Mouse (Mus musculus) kidney, adult 10 weeks (tissue): Measurements from ENCODE around the gene Speer4f1. TPM values are rescaled to one million over a fixed set of nuclear protein-coding genes. Genes with fewer than 3 reads are reported as not detected.

Experiments
- polyA plus RNA-seq: library from polyadenylated mRNA; stranded (reverse); fragments of 350-450 nt; fragmentation: Illumina TruSeq; extraction: RNeasy Lipid Tissue Mini Kit (QIAGEN cat#74804); gene quantifications from one replicate; pipeline ENCODE4 v1.2.3, GENCODE M21; 2014; ENCODE audit warnings: low read depth, low replicate concordance

Speer4f1 gene
- not detected for polyA plus RNA-seq

DNA sequence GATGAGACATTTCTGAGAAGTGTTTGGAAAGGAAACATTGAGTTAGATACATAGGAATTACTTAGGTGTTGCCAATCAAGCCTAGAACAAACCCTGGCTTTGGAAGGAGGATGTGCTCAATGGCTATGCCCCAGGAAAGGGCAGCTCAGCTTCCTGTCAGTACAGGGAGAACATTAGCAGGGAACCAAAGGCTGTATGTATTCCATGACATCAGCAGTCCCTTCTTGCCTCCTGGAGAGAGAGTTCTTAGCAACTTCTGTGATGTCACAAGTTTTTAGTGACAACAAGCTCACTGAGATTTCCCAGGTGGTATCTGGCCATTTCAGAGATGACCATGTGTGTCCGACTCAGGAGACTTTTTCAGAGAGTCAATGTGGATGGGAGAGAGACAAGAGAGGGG is at the start of gene Speer4f1:
Gene Speer4f1, plus strand, starts transcription at position 301 of the 400 bp plus-strand sequence.

Other genes starting within 250 kb of the Speer4f1 start
- not detected for gene Speer4f2, start 102.9 kb upstream of the Speer4f1 start, polyA plus RNA-seq
- 67.0 TPM for gene Sema3c, start 98.2 kb downstream of the Speer4f1 start, polyA plus RNA-seq